Mouse (Mus musculus) spleen, adult 2 months (tissue): Measurements from ENCODE around the gene Gba2.

Experiments used
- CTCF ChIP-seq: fragments of 200-500 bp; IDR thresholded peaks from 2 replicates; pipeline ENCODE4 v1.5.1; 2011; ENCODE audit warnings: mild to moderate bottlenecking, inconsistent platforms; ENCODE audit not compliant: insufficient read depth, insufficient read length, insufficient replicate concordance; ENCODE audit errors: extremely low read depth
- POLR2A ChIP-seq: fragments of 200-500 bp; IDR thresholded peaks from 2 replicates; pipeline ENCODE4 v1.6.1; 2011; ENCODE audit warnings: low read depth, low read length, inconsistent platforms

GRCm38 (mm10) chr4:43562769-43563600 is 15.7 kb downstream of the Gba2 start:
- TF ChIP-seq CTCF: no peak
- no peak for TF ChIP-seq POLR2A
